ENCODE assay signal across 17 mouse cellular contexts in genomic region chr4:48545966-48546365, GRCm38 (mm10). TPM values are rescaled to one million over a fixed set of nuclear protein-coding genes. Genes with fewer than 3 reads are reported as not detected.
DNase-seq lines count a peak whose midpoint lies in the region; ATAC-seq lines count a peak whose summit lies in the region.
"Had no signal": no experiment of that assay in that cellular context is flagged by ENCODE, and none has a peak within 500 bp of the region (broad histone marks: within the 10 kb centered on the region; RNA-seq: fewer than 3 reads in every experiment).

No protein-coding gene starts in this region.

- WGBS in heart, embryonic 10.5 days, result 28% methylated on average over 12 of the region's 12 CpGs
- WGBS in midbrain, embryonic 10.5 days, result 45% methylated on average over 12 of the region's 12 CpGs
- 36% methylated on average over 12 of the region's 12 CpGs for WGBS in midbrain, embryonic 16.5 days
- 46% methylated on average over 12 of the region's 12 CpGs for WGBS in hindbrain, embryonic 12.5 days
- 40% methylated on average over 12 of the region's 12 CpGs for WGBS in midbrain, embryonic 15.5 days

- no peak overlapping the region for H3K4me3 ChIP-seq in heart, embryonic 10.5 days
- H3K4me3 ChIP-seq in midbrain, embryonic 10.5 days, result peak overlapping the region; percentile 32; the same call in 1 of the 2 replicates
- no peak overlapping the region for H3K4me3 ChIP-seq in midbrain, embryonic 16.5 days (ENCODE audit: low read depth, low read length)
- no peak overlapping the region for H3K4me3 ChIP-seq in hindbrain, embryonic 12.5 days
- H3K4me3 ChIP-seq in midbrain, embryonic 15.5 days, result no peak overlapping the region
- H3K4me3 ChIP-seq: hindbrain, embryonic 15.5 days; stomach, embryonic 15.5 days had no signal

- H3K27me3 ChIP-seq in heart, embryonic 10.5 days (ENCODE audit: insufficient read depth, poor library complexity, severe bottlenecking), result no peaks in the 10 kb centered on the region
- no peaks in the 10 kb centered on the region for H3K27me3 ChIP-seq in midbrain, embryonic 10.5 days (ENCODE audit: low read depth, poor library complexity, severe bottlenecking)
- no peaks in the 10 kb centered on the region for H3K27me3 ChIP-seq in midbrain, embryonic 16.5 days (ENCODE audit: control insufficient read depth, insufficient read depth, low read depth, low read length)
- H3K27me3 ChIP-seq in hindbrain, embryonic 12.5 days, result no peaks in the 10 kb centered on the region
- H3K27me3 ChIP-seq in midbrain, embryonic 15.5 days (replicated peaks), result no peaks in the 10 kb centered on the region
- H3K27me3 ChIP-seq: hindbrain, embryonic 15.5 days; stomach, embryonic 15.5 days had no signal

- H3K9me3 ChIP-seq in heart, embryonic 10.5 days, result no peaks in the 10 kb centered on the region
- no peaks in the 10 kb centered on the region for H3K9me3 ChIP-seq in midbrain, embryonic 10.5 days (replicated peaks)
- H3K9me3 ChIP-seq in midbrain, embryonic 16.5 days (replicated peaks; ENCODE audit: control insufficient read depth, low read length, poor library complexity, severe bottlenecking), result no peaks in the 10 kb centered on the region
- H3K9me3 ChIP-seq in hindbrain, embryonic 12.5 days (replicated peaks), result no peaks in the 10 kb centered on the region
- no peaks in the 10 kb centered on the region for H3K9me3 ChIP-seq in midbrain, embryonic 15.5 days
- H3K9me3 ChIP-seq: G1E; hindbrain, embryonic 15.5 days; stomach, embryonic 15.5 days had no signal

- H3K36me3 ChIP-seq in heart, embryonic 10.5 days, result no peaks in the 10 kb centered on the region
- H3K36me3 ChIP-seq in midbrain, embryonic 10.5 days, result peaks cover 15% of the 10 kb centered on the region
- H3K36me3 ChIP-seq in midbrain, embryonic 16.5 days (ENCODE audit: control insufficient read depth, insufficient read depth, low read length), result no peaks in the 10 kb centered on the region
- H3K36me3 ChIP-seq in hindbrain, embryonic 12.5 days, result no peaks in the 10 kb centered on the region
- no peaks in the 10 kb centered on the region for H3K36me3 ChIP-seq in midbrain, embryonic 15.5 days (replicated peaks)
- H3K36me3 ChIP-seq: G1E; hindbrain, embryonic 15.5 days; stomach, embryonic 15.5 days had no signal

- peaks cover 80% of the 10 kb centered on the region for H3K4me1 ChIP-seq in heart, embryonic 10.5 days
- peaks cover 81% of the 10 kb centered on the region for H3K4me1 ChIP-seq in midbrain, embryonic 10.5 days
- H3K4me1 ChIP-seq in midbrain, embryonic 16.5 days (ENCODE audit: control insufficient read depth, insufficient read depth, low read length), result peaks cover 61% of the 10 kb centered on the region
- peaks cover 78% of the 10 kb centered on the region for H3K4me1 ChIP-seq in hindbrain, embryonic 12.5 days
- peaks cover 78% of the 10 kb centered on the region for H3K4me1 ChIP-seq in midbrain, embryonic 15.5 days

- H3K9ac ChIP-seq in midbrain, embryonic 16.5 days (ENCODE audit: low read depth, low read length), result no peak overlapping the region
- H3K9ac ChIP-seq in hindbrain, embryonic 12.5 days, result no peak overlapping the region
- no peak overlapping the region for H3K9ac ChIP-seq in midbrain, embryonic 15.5 days
- H3K9ac ChIP-seq: hindbrain, embryonic 15.5 days; liver, embryonic 14.5 days; stomach, embryonic 15.5 days had no signal

- no peak overlapping the region for H3K4me2 ChIP-seq in midbrain, embryonic 16.5 days (ENCODE audit: low read length)
- 0 out of 2 replicates have a peak overlapping the region, but pooled peaks have one; percentile 22 for H3K4me2 ChIP-seq in hindbrain, embryonic 12.5 days (replicated peaks)
- no peak overlapping the region for H3K4me2 ChIP-seq in midbrain, embryonic 15.5 days
- H3K4me2 ChIP-seq: hindbrain, embryonic 15.5 days; stomach, embryonic 15.5 days had no signal

- DNase-seq in heart, embryonic 10.5 days (ENCODE audit: low spot score), result no peak
- no peak for DNase-seq in heart, postnatal 25 days (ENCODE audit: low spot score)
- DNase-seq in midbrain, embryonic 10.5 days (ENCODE audit: low spot score), result no peak
- DNase-seq in spleen, postnatal 36 days (ENCODE audit: low spot score in 2 of 2), result no peak
- DNase-seq: embryo, embryonic 11 days; kidney, adult 8-10 months; kidney, postnatal 4 days; left cerebral cortex, postnatal 4 days; lung, postnatal 10 days; thymus, postnatal 14 days had no signal

- ATAC-seq in midbrain, embryonic 16.5 days, result no peak
- no peak for ATAC-seq in hindbrain, embryonic 12.5 days (ENCODE audit: low FRiP score)
- no peak for ATAC-seq in midbrain, embryonic 15.5 days (replicated peaks)

- H3K27ac ChIP-seq in heart, embryonic 10.5 days, result peak overlapping the region; percentile 73
- peak overlapping the region; percentile 84 for H3K27ac ChIP-seq in midbrain, embryonic 10.5 days (replicated peaks)
- H3K27ac ChIP-seq in midbrain, embryonic 16.5 days (ENCODE audit: low read length), result no peak overlapping the region
- H3K27ac ChIP-seq in hindbrain, embryonic 12.5 days, result peak overlapping the region; percentile 85
- H3K27ac ChIP-seq in midbrain, embryonic 15.5 days, result peak overlapping the region; percentile 40; the same call in 1 of the 2 replicates
- H3K27ac ChIP-seq: hindbrain, embryonic 15.5 days; liver, embryonic 14.5 days; stomach, embryonic 15.5 days had no signal

- intact Hi-C loops in heart, postnatal 25 days (cut with DNase I), result no loop called here

RNA-seq across cellular contexts. Expression of gene Msantd3, which starts 6.2 kb away (rescaled TPM):
- 29.7 and 32.3 TPM in 2 replicates for polyA plus RNA-seq in heart, embryonic 10.5 days (2016; fragmentation: Nextera tagmentation; extraction: Ambion mirVana)
- total RNA-seq in heart, postnatal 25 days (2021), result 10 to 100 TPM; 21.4 to 21.5 TPM
- 69.1 and 71.2 TPM in 2 replicates for polyA plus RNA-seq in midbrain, embryonic 10.5 days (2016; fragmentation: Nextera tagmentation; extraction: Ambion mirVana)
- polyA plus RNA-seq in midbrain, embryonic 16.5 days (2015; fragmentation: Nextera tagmentation; extraction: Ambion mirVana), result 23.6 and 29.8 TPM in 2 replicates
- 50.8 and 56.1 TPM in 2 replicates for polyA plus RNA-seq in hindbrain, embryonic 12.5 days (2016; fragmentation: Nextera tagmentation; extraction: Ambion mirVana)
- 33.3 and 33.4 TPM in 2 replicates for polyA plus RNA-seq in midbrain, embryonic 15.5 days (2015; fragmentation: Nextera tagmentation; extraction: Ambion mirVana)
- polyA plus RNA-seq: G1E had no signal

RNA-seq across cellular contexts. Expression of gene Tmeff1, which starts 39.0 kb away (rescaled TPM):
- polyA plus RNA-seq in heart, embryonic 10.5 days (2016; fragmentation: Nextera tagmentation; extraction: Ambion mirVana), result 51.6 and 76.4 TPM in 2 replicates
- 10 to 100 TPM; 11.6 to 12.0 TPM for total RNA-seq in heart, postnatal 25 days (2021)
- polyA plus RNA-seq in midbrain, embryonic 10.5 days (2016; fragmentation: Nextera tagmentation; extraction: Ambion mirVana), result 90.3 and 136 TPM in 2 replicates
- 228 and 263 TPM in 2 replicates for polyA plus RNA-seq in midbrain, embryonic 16.5 days (2015; fragmentation: Nextera tagmentation; extraction: Ambion mirVana)
- 295 and 300 TPM in 2 replicates for polyA plus RNA-seq in hindbrain, embryonic 12.5 days (2016; fragmentation: Nextera tagmentation; extraction: Ambion mirVana)
- 293 and 312 TPM in 2 replicates for polyA plus RNA-seq in midbrain, embryonic 15.5 days (2015; fragmentation: Nextera tagmentation; extraction: Ambion mirVana)
- total RNA-seq: G1E had no signal
- polyA plus RNA-seq: G1E had no signal
